Mouse (Mus musculus) left cerebral cortex, adult 9 months (tissue): ENCODE measurements at regions not wholly inside any gene's neighbourhood (a gene's known extent, or its start where the extent isn't known, plus 50 kb on each side); places are given as distances from the start of the nearest gene placed in this dataset.

ENCODE experiments used
- DNase-seq, 2 experiments: peaks; one replicate each; pipeline ENCODE4 v3.0.0; 2022; ENCODE audit warnings: low spot score in 2 of 2

DNA sequence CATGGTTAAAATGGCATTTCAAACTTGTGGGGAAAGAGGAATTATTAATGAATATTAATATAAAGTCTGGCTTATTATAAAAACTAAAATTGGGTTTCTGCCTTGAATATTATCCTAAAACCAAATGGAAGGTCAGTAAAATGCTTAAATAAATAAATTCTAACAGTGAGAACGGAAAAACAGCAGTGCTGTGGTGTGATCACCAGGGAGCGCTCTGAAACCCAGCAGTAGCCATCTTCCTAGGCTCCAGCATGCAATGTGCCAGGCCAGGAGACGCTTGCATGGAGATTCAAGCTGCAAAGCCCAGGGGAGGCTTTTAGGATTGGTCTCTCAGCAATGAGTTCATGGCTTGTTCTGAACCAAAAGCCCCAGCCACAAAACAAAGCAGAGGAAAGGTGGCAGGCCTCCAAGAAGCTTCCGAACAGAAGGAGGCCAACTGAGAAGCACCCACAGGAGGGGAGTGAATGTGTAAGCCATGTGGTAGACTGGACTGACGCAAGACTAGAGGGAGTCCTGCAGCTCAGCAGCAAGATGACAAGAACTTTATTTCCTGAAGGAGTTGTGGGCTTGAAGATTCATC, 52.3 kb upstream of the Bace2 start:
- no peak for DNase-seq
